Mouse (Mus musculus) brain, embryonic 14.5 days (tissue): ENCODE results near the gene Rrbp1.

Experiments
- CTCF ChIP-seq: fragments of 200-500 bp; IDR thresholded peaks from 2 replicates; pipeline ENCODE4 v1.5.1; 2012; ENCODE audit warnings: inconsistent platforms, mild to moderate bottlenecking, moderate library complexity, borderline replicate concordance; ENCODE audit not compliant: insufficient read depth, insufficient read length; ENCODE audit errors: extremely low read depth
- POLR2A ChIP-seq: fragments of 200-500 bp; IDR thresholded peaks from 2 replicates; pipeline ENCODE4 v1.6.1; 2012; ENCODE audit warnings: mild to moderate bottlenecking, inconsistent platforms, borderline replicate concordance; ENCODE audit not compliant: poor library complexity, insufficient read depth, insufficient read length, severe bottlenecking; ENCODE audit errors: extremely low read depth

DNA sequence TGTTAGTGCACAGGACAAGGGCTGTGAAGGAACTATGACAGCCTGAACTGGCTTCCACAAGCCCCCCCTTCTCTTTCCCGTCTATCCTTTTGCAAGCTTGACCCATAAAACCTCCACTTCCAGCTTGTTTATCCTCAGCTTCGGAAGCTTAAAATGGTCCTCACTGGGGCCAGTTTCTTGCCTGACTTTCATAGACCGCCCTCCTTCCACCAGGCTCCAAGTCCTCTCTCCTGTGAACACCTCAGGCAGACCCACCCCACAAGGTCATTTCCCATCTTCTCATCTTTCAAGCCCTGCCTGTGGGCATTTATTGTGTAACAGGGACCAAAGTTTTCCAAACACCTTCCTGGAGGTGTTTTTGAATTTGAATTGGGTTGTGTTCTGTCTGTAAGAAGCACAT, 11.4 kb upstream of the Rrbp1 start:
- no peak for TF ChIP-seq CTCF
- no peak for TF ChIP-seq POLR2A
